Mouse (Mus musculus) liver, postnatal 0 days (tissue): ENCODE data around the gene Krtap10-10. TPM values are rescaled to one million over a fixed set of nuclear protein-coding genes. Genes with fewer than 3 reads are reported as not detected.

Experiments used
- ATAC-seq: fragments of 200-750 bp; cut with Nextera tagmentation; 2 replicates; pipeline ENCODE4 v1.8.0; 2017; ENCODE audit warnings: mild to moderate bottlenecking, moderate library complexity
- DNase-seq: peaks from one replicate; pipeline ENCODE4 v3.0.0-alpha.2; 2016
- H3K27ac ChIP-seq: fragments of 300-500 bp; sonication (generic); 2 replicates; pipeline ENCODE4 v1.5.1; 2014; ENCODE audit warnings: antibody characterized with exemption, moderate library complexity, mild to moderate bottlenecking, low read depth
- H3K27me3 ChIP-seq: fragments of 300-500 bp; sonication (generic); 2 replicates; pipeline ENCODE4 v1.6.1; 2014; ENCODE audit warnings: low read length, control low read depth, mixed read lengths; ENCODE audit not compliant: insufficient read depth
- H3K36me3 ChIP-seq: fragments of 300-500 bp; sonication (generic); replicated peaks from 2 replicates; pipeline ENCODE4 v1.6.1; 2014; ENCODE audit warnings: mild to moderate bottlenecking, control low read depth, low read length, moderate library complexity, mixed read lengths; ENCODE audit not compliant: insufficient read depth
- H3K4me1 ChIP-seq: fragments of 300-500 bp; sonication (generic); 2 replicates; pipeline ENCODE4 v1.6.1; 2014; ENCODE audit warnings: antibody characterized with exemption, mild to moderate bottlenecking, control low read depth; ENCODE audit not compliant: insufficient read depth
- H3K4me2 ChIP-seq: fragments of 300-500 bp; sonication (generic); 2 replicates; pipeline ENCODE4 v1.6.1; 2014; ENCODE audit warnings: low read depth, mild to moderate bottlenecking, low read length, moderate library complexity, mixed read lengths
- H3K4me3 ChIP-seq: fragments of 300-500 bp; sonication (generic); 2 replicates; pipeline ENCODE4 v1.5.1; 2014; ENCODE audit warnings: low read depth, low read length
- H3K9ac ChIP-seq: fragments of 300-500 bp; sonication (generic); replicated peaks from 2 replicates; pipeline ENCODE4 v1.6.1; 2014; ENCODE audit warnings: mild to moderate bottlenecking, moderate library complexity
- H3K9me3 ChIP-seq: fragments of 300-500 bp; sonication (generic); 2 replicates; pipeline ENCODE4 v1.6.1; 2016; ENCODE audit warnings: mild to moderate bottlenecking, control low read depth, low read length, mixed read lengths
- CTCF ChIP-seq: sonication (generic); IDR thresholded peaks from 2 replicates; pipeline ENCODE4 v1.5.1; 2016; ENCODE audit warnings: antibody characterized with exemption, low read depth
- EP300 ChIP-seq: IDR thresholded peaks from 2 replicates; pipeline ENCODE4 v1.6.1; 2016; ENCODE audit warnings: antibody characterized with exemption, low read depth, mild to moderate bottlenecking
- WGBS: fragments of 180-500 bp; shearing (Covaris S2); extraction: QIAGEN DNeasy Blood & Tissue Kit; methylation state at CpG from one replicate; pipeline ENCODE4 v1.1.7; 2014; ENCODE audit not compliant: insufficient replicate concordance; 5-methylcytosine and 5-hydroxymethylcytosine counted together
- polyA plus RNA-seq: library from polyadenylated mRNA; unstranded; fragments of >200 nt; fragmentation: Nextera tagmentation; extraction: Ambion mirVana; gene quantifications from 2 replicates; pipeline ENCODE4 v1.2.1, GENCODE M21; 2015

Gene Krtap10-10
- polyA plus RNA-seq, 1 experiment from 2014 or later: not detected

DNA sequence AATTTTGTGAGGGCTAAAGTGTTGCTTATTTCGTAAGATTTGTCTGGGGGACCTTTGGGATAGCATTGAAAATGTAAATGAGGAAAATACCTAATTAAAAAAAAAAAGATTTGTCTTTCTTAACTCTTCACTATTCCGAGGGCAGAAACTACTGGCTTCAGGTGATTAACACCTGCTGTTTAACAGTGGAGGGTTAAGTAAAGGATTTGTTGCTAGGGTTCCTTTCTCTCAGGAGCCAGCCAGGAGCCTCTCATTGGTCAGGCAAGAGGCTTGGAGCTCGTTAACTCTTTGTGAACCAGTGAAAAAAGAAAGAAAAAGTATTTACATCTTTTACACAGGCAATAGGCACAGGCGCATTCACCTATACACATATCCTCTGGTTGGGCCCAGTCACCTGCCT, 16.5 kb upstream of the Krtap10-10 start:
- H3K27ac ChIP-seq: no peak overlapping the region
- no peak overlapping the region for H3K4me2 ChIP-seq
- ATAC-seq: no peak
- no peaks in the 10 kb centered on the region for H3K27me3 ChIP-seq
- H3K9ac ChIP-seq: no peak overlapping the region
- TF ChIP-seq EP300 (no peak), CTCF (no peak)
- no peaks in the 10 kb centered on the region for H3K36me3 ChIP-seq
- DNase-seq: no peak
- H3K4me3 ChIP-seq: no peak overlapping the region
- no peaks in the 10 kb centered on the region for H3K4me1 ChIP-seq
- H3K9me3 ChIP-seq: no peaks in the 10 kb centered on the region
- WGBS: 54% methylated on average over 4 of the region's 4 CpGs

GRCm38 (mm10) chr10:77826951-77827350, 8.8 kb upstream of the Krtap10-10 start, which contains the start of gene Krtap10-4:
Krtap10-4 (minus strand) TSS chr10:77827095.
- 49% methylated on average over 6 of the region's 6 CpGs for WGBS
- H3K27me3 ChIP-seq: no peaks in the 10 kb centered on the region
- no peaks in the 10 kb centered on the region for H3K9me3 ChIP-seq
- DNase-seq (no peak), ATAC-seq (no peak)
- no peak within 1 kb of the TSS for H3K9ac ChIP-seq
- TF ChIP-seq EP300 (no peak), CTCF (no peak)
- H3K4me2 ChIP-seq: no peak within 1 kb of the TSS
- no peaks in the 10 kb centered on the region for H3K36me3 ChIP-seq
- H3K4me1 ChIP-seq: no peaks in the 10 kb centered on the region
- no peak within 1 kb of the TSS for H3K4me3 ChIP-seq
- H3K27ac ChIP-seq: no peak within 1 kb of the TSS

- Histone ChIP-seq H3K4me1 (no peaks in the 10 kb centered on the region), H3K4me2 (no peak overlapping the region), H3K36me3 (no peaks in the 10 kb centered on the region), H3K9ac (no peak overlapping the region), H3K27me3 (no peaks in the 10 kb centered on the region), H3K27ac (no peak overlapping the region), H3K9me3 (peaks cover 8% of the 10 kb centered on the region), H3K4me3 (no peak overlapping the region)
- ATAC-seq (no peak), DNase-seq (no peak)
- no peak for TF ChIP-seq CTCF
- TF ChIP-seq EP300: no peak
- WGBS: 57% methylated on average over 6 of the region's 6 CpGs
Observed at GRCm38 (mm10) chr10:77839006-77839405, 3.3 kb downstream of the Krtap10-10 start.

- no peak for TF ChIP-seq EP300
- TF ChIP-seq CTCF: no peak
- H3K27ac ChIP-seq: no peak within 1 kb of the TSS
- ATAC-seq (no peak), DNase-seq (no peak)
- no peaks in the 10 kb centered on the region for H3K27me3 ChIP-seq
- peaks cover 5% of the 10 kb centered on the region for H3K9me3 ChIP-seq
- H3K36me3 ChIP-seq: no peaks in the 10 kb centered on the region
- H3K4me3 ChIP-seq: no peak within 1 kb of the TSS
- H3K4me1 ChIP-seq: no peaks in the 10 kb centered on the region
- WGBS: 55% methylated on average over 3 of the region's 3 CpGs
- H3K9ac ChIP-seq: no peak within 1 kb of the TSS
- H3K4me2 ChIP-seq: no peak within 1 kb of the TSS
Observed at GRCm38 (mm10) chr10:77846503-77846902, 10.8 kb downstream of the Krtap10-10 start, which contains the start of gene Gm36176. Gm36176 (plus strand) TSS chr10:77846803.

- no peak for TF ChIP-seq EP300
- no peak for TF ChIP-seq CTCF
- H3K27me3 ChIP-seq: no peaks in the 10 kb centered on the region
- H3K4me2 ChIP-seq: no peak overlapping the region
- H3K36me3 ChIP-seq: no peaks in the 10 kb centered on the region
- H3K27ac ChIP-seq: no peak overlapping the region
- no peak overlapping the region for H3K4me3 ChIP-seq
- H3K4me1 ChIP-seq: no peaks in the 10 kb centered on the region
- no peak for ATAC-seq
- DNase-seq: no peak
- no peak overlapping the region for H3K9ac ChIP-seq
- WGBS: 23% methylated on average over 2 of the region's 2 CpGs
- H3K9me3 ChIP-seq: peaks cover 5% of the 10 kb centered on the region
Observed at GRCm38 (mm10) chr10:77846961-77847360, 11.2 kb downstream of the Krtap10-10 start.

DNA sequence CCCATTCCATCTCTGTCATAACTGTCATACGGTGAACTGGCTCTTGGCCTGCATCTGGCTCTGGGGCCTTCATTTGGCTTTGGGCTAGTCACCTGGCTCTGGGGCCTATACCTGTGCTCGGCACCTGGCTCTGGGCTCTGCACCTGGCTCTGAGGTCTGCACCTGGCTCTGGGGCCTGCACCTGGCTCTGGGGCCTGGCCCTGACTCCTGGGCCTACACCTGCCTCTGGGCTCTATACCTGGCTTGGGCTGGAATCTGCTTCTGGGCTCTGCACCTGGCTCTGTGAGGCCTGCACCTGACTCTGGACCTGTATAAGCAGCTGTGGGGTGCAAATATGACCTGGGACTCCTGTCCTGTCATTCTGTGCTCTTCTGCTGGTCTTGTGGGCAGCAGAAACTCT, 11.8 kb downstream of the Krtap10-10 start:
- no peak overlapping the region for H3K9ac ChIP-seq
- no peaks in the 10 kb centered on the region for H3K27me3 ChIP-seq
- no peak overlapping the region for H3K4me2 ChIP-seq
- no peak overlapping the region for H3K27ac ChIP-seq
- no peaks in the 10 kb centered on the region for H3K4me1 ChIP-seq
- no peaks in the 10 kb centered on the region for H3K36me3 ChIP-seq
- DNase-seq (no peak), ATAC-seq (no peak)
- peaks cover 5% of the 10 kb centered on the region for H3K9me3 ChIP-seq
- TF ChIP-seq CTCF (no peak), EP300 (no peak)
- no peak overlapping the region for H3K4me3 ChIP-seq
- 64% methylated on average over 2 of the region's 2 CpGs for WGBS

GRCm38 (mm10) chr10:77852559-77852958, 16.8 kb downstream of the Krtap10-10 start, which contains the start of gene Gm10318:
Gm10318 (plus strand) TSS chr10:77852859.
- WGBS: 65% methylated on average over 9 of the region's 9 CpGs
- TF ChIP-seq EP300 (no peak), CTCF (no peak)
- H3K9me3 ChIP-seq: no peaks in the 10 kb centered on the region
- no peak within 1 kb of the TSS for H3K9ac ChIP-seq
- no peaks in the 10 kb centered on the region for H3K27me3 ChIP-seq
- H3K4me3 ChIP-seq: no peak within 1 kb of the TSS
- H3K4me2 ChIP-seq: no peak within 1 kb of the TSS
- DNase-seq: no peak
- H3K36me3 ChIP-seq: no peaks in the 10 kb centered on the region
- ATAC-seq: no peak
- no peak within 1 kb of the TSS for H3K27ac ChIP-seq
- no peaks in the 10 kb centered on the region for H3K4me1 ChIP-seq
